Mouse (Mus musculus): ENCODE data around the gene Mtrf1.
"Not testable (repeated sequence)": the region's sequence is repeated elsewhere in the genome, so short reads cannot be mapped to it uniquely, and the experiment has no call there.

Mtrf1 gene

GRCm38 (mm10) chr14:79397321-79398122 lies at the start of gene Mtrf1:
Mtrf1 (plus strand) TSS chr14:79397772.
- DNase-seq (ENCODE audit: low spot score) = peak; percentile 74

GRCm38 (mm10) chr14:79358055-79358454 lies 39.5 kb upstream of the Mtrf1 start:
- no peak for DNase-seq (ENCODE audit: low spot score)

- no peak for DNase-seq (ENCODE audit: low spot score)
Observed at GRCm38 (mm10) chr14:79377041-79377440, 20.5 kb upstream of the Mtrf1 start.

GRCm38 (mm10) chr14:79383120-79383519 lies 14.5 kb upstream of the Mtrf1 start:
- no peak for DNase-seq (ENCODE audit: low spot score)

- DNase-seq (ENCODE audit: low spot score) = no peak
Observed at GRCm38 (mm10) chr14:79388304-79388703, 9.3 kb upstream of the Mtrf1 start.

GRCm38 (mm10) chr14:79389438-79390264 lies 7.9 kb upstream of the Mtrf1 start:
- DNase-seq (ENCODE audit: low spot score) = peak; percentile 24

GRCm38 (mm10) chr14:79390265-79390926 lies 7.2 kb upstream of the Mtrf1 start, which contains the start of gene Naa16:
Naa16 (minus strand) TSS chr14:79390778.
- DNase-seq (ENCODE audit: low spot score) = peak; percentile 93

GRCm38 (mm10) chr14:79393289-79393688 lies 4.3 kb upstream of the Mtrf1 start:
- no peak for DNase-seq (ENCODE audit: low spot score)

GRCm38 (mm10) chr14:79394564-79394963 lies 3.0 kb upstream of the Mtrf1 start:
- peak; percentile 43 for DNase-seq (ENCODE audit: low spot score)

GRCm38 (mm10) chr14:79407641-79408040 lies 10.1 kb downstream of the Mtrf1 start:
- DNase-seq (ENCODE audit: low spot score) = no peak

- DNase-seq (ENCODE audit: low spot score) = no peak
Observed at GRCm38 (mm10) chr14:79409278-79409830, 11.8 kb downstream of the Mtrf1 start.

GRCm38 (mm10) chr14:79410662-79411061 lies 13.1 kb downstream of the Mtrf1 start:
- DNase-seq (ENCODE audit: low spot score) = no peak

- no peak for DNase-seq (ENCODE audit: low spot score)
Observed at GRCm38 (mm10) chr14:79413121-79413520, 15.5 kb downstream of the Mtrf1 start.

GRCm38 (mm10) chr14:79420083-79420685 lies 22.6 kb downstream of the Mtrf1 start:
- DNase-seq (ENCODE audit: low spot score) = no peak

GRCm38 (mm10) chr14:79425979-79426729 lies 28.6 kb downstream of the Mtrf1 start, which contains the start of gene Kbtbd7:
Kbtbd7 (plus strand) TSS chr14:79426511.
- DNase-seq (ENCODE audit: low spot score) = peak; percentile 97

GRCm38 (mm10) chr14:79426730-79427365 lies 29.3 kb downstream of the Mtrf1 start:
- not testable (repeated sequence) for DNase-seq (ENCODE audit: low spot score)

GRCm38 (mm10) chr14:79434068-79434467 lies 36.5 kb downstream of the Mtrf1 start:
- DNase-seq (ENCODE audit: low spot score) = no peak

GRCm38 (mm10) chr14:79440655-79441054 lies 43.1 kb downstream of the Mtrf1 start:
- DNase-seq (ENCODE audit: low spot score) = no peak

- DNase-seq (ENCODE audit: low spot score) = peak; percentile 9
Observed at GRCm38 (mm10) chr14:79441441-79441840, 43.9 kb downstream of the Mtrf1 start.

GRCm38 (mm10) chr14:79444601-79445000 lies 47.0 kb downstream of the Mtrf1 start:
- DNase-seq (ENCODE audit: low spot score) = no peak
